Mouse (Mus musculus) E14TG2a.4 (cell line): Measurements from ENCODE around the gene Ralgds.

Experiments used
- CTCF ChIP-seq: conservative IDR thresholded peaks from 2 replicates; pipeline ENCODE4 v1.5.1; 2014; ENCODE audit warnings: low read length
- NANOG ChIP-seq: IDR thresholded peaks from 2 replicates; pipeline ENCODE4 v1.6.1; 2014; ENCODE audit warnings: borderline replicate concordance, low read length, mixed read lengths
- POU5F1 ChIP-seq: IDR thresholded peaks from 2 replicates; pipeline ENCODE4 v1.6.1; 2014; ENCODE audit warnings: low read length, borderline replicate concordance

DNA sequence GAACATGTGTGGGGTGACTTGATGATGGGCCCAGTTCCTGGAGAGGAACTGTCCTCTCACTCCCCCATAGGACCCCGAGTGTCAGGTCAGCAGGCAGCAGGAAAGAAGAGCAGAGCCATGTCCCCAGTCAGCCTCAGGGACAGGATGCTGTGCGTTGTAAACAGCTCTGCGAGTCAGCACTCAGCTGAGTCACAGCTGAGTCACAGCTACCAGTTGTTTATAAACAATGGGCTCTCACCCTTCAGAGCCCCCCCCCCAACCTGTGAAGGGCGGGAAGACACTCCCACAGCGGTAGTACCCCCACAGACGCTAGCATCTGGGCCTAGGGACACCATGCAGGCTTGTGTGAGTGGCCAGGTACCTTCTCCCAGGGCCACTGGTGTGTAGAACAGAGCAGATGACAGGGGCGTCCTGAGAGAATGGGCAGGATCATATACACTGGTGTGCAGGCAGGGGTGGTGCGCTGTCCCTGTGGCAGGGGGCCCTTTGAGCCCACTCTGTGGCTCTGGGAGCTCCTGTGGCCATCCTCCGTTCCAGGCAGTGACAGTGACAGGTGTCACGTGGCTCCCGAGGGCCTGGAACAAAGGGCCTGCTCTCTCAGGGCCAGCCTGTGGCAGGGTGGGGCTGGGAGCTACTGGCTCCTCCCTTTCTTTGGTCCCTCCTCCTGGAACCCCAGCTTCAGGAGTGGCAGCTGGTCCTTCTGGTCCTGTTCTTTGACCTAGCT is 12.5 kb downstream of the Ralgds start:
- TF ChIP-seq CTCF, result no peak
- TF ChIP-seq POU5F1, result no peak
- no peak for TF ChIP-seq NANOG
